Mouse (Mus musculus): ENCODE data around the gene Gm3127. TPM values are rescaled to one million over a fixed set of nuclear protein-coding genes. Genes with fewer than 3 reads are reported as not detected.
"Not testable (repeated sequence)": the region's sequence is repeated elsewhere in the genome, so short reads cannot be mapped to it uniquely, and the experiment has no call there.

Gm3127 gene
- not detected for total RNA-seq (2021)
- long read RNA-seq, experiment 1 = 0 reads
- long read RNA-seq, experiment 2 = 0 reads

- DNase-seq (ENCODE audit: low spot score in 2 of 2) = not testable (repeated sequence)
Observed at GRCm38 (mm10) chr14:4164730-4165129, at the start of gene Gm3127. Gm3127 (plus strand) TSS chr14:4165030.

- DNase-seq (ENCODE audit: low spot score in 2 of 2) = not testable (repeated sequence)
Observed at GRCm38 (mm10) chr14:4141646-4142045, 23.2 kb upstream of the Gm3127 start.

- not testable (repeated sequence) for DNase-seq (ENCODE audit: low spot score in 2 of 2)
Observed at GRCm38 (mm10) chr14:4182030-4182429, 17.2 kb downstream of the Gm3127 start.

- not testable (repeated sequence) for DNase-seq (ENCODE audit: low spot score in 2 of 2)
Observed at GRCm38 (mm10) chr14:4182491-4183210, 17.8 kb downstream of the Gm3127 start, which contains the start of gene Gm2974. Gm2974 (plus strand) TSS chr14:4182576.

- DNase-seq (ENCODE audit: low spot score in 2 of 2) = not testable (repeated sequence)
Observed at GRCm38 (mm10) chr14:4183375-4183774, 18.5 kb downstream of the Gm3127 start.

Other genes starting within 250 kb of the Gm3127 start
- not detected for gene Gm3029, start 233.3 kb upstream of the Gm3127 start, total RNA-seq (2021)
- gene Gm3095, start 201.5 kb upstream of the Gm3127 start, total RNA-seq (2021) = not detected
- not detected for gene Gm3099, start 166.6 kb upstream of the Gm3127 start, total RNA-seq (2021)
- 1 to 10 TPM; 1.4 to 1.6 TPM for gene Gm5796, start 141.1 kb upstream of the Gm3127 start, total RNA-seq (2021)
- gene Gm3115, start 80.9 kb upstream of the Gm3127 start, total RNA-seq (2021) = not detected
- 1 to 10 TPM in 1 of 2 experiments, under 1 TPM in 1; 0.37 to 1.9 TPM for gene Gm8108, start 54.5 kb upstream of the Gm3127 start, total RNA-seq (2021)
- not detected for gene Gm2974, start 17.5 kb downstream of the Gm3127 start, total RNA-seq (2021)
- not detected for gene Gm3138, start 84.6 kb downstream of the Gm3127 start, total RNA-seq (2021)
- not detected for gene Gm3149, start 152.3 kb downstream of the Gm3127 start, total RNA-seq (2021)
- gene 2610042L04Rik, start 169.7 kb downstream of the Gm3127 start, total RNA-seq (2021) = under 1 TPM; 0.34 TPM
- gene Gm3159, start 232.5 kb downstream of the Gm3127 start, total RNA-seq (2021) = not detected

Data from adrenal gland, postnatal 4 days (tissue).